Mouse (Mus musculus) forebrain, embryonic 11.5 days (tissue): ENCODE results near the gene Tcl1b1. TPM values are rescaled to one million over a fixed set of nuclear protein-coding genes. Genes with fewer than 3 reads are reported as not detected.

Experiments
- ATAC-seq: fragments of 200-750 bp; cut with Nextera tagmentation; replicated peaks from 2 replicates; pipeline ENCODE4 v1.8.0; 2017; ENCODE audit warnings: moderate TSS enrichment; ENCODE audit not compliant: low FRiP score
- DNase-seq: peaks from one replicate; pipeline ENCODE4 v3.0.0-alpha.2; 2017; ENCODE audit warnings: low spot score
- H3K27ac ChIP-seq: fragments of 300-500 bp; sonication (generic); 2 replicates; pipeline ENCODE4 v1.5.1; 2014; ENCODE audit warnings: low read depth, low read length
- H3K27me3 ChIP-seq: fragments of 300-500 bp; sonication (generic); 2 replicates; pipeline ENCODE4 v1.6.1; 2014; ENCODE audit warnings: mild to moderate bottlenecking, low read length, mixed read lengths; ENCODE audit not compliant: control insufficient read depth, insufficient read depth
- H3K36me3 ChIP-seq: fragments of 300-500 bp; sonication (generic); 2 replicates; pipeline ENCODE4 v1.6.1; 2014; ENCODE audit warnings: mild to moderate bottlenecking, low read length, moderate library complexity, mixed read lengths; ENCODE audit not compliant: control insufficient read depth, insufficient read depth
- H3K4me1 ChIP-seq: fragments of 300-500 bp; sonication (generic); replicated peaks from 2 replicates; pipeline ENCODE4 v1.6.1; 2014; ENCODE audit warnings: low read length, mixed read lengths; ENCODE audit not compliant: control insufficient read depth, insufficient read depth
- H3K4me2 ChIP-seq: fragments of 300-500 bp; sonication (generic); 2 replicates; pipeline ENCODE4 v1.6.1; 2014; ENCODE audit warnings: low read depth, mild to moderate bottlenecking, low read length, moderate library complexity, mixed read lengths; ENCODE audit not compliant: severe bottlenecking
- H3K4me3 ChIP-seq: fragments of 300-500 bp; sonication (generic); 2 replicates; pipeline ENCODE4 v1.5.1; 2014; ENCODE audit warnings: low read depth, low read length
- H3K9ac ChIP-seq: fragments of 300-500 bp; sonication (generic); 2 replicates; pipeline ENCODE4 v1.6.1; 2014; ENCODE audit warnings: low read length
- H3K9me3 ChIP-seq: fragments of 300-500 bp; sonication (generic); 2 replicates; pipeline ENCODE4 v1.6.1; 2016; ENCODE audit warnings: low read length, mixed read lengths; ENCODE audit not compliant: control insufficient read depth
- WGBS: fragments of 180-500 bp; shearing (Covaris S2); extraction: QIAGEN DNeasy Blood & Tissue Kit; methylation state at CpG from one replicate; pipeline ENCODE4 v1.1.7; 2014; 5-methylcytosine and 5-hydroxymethylcytosine counted together
- polyA plus RNA-seq: library from polyadenylated mRNA; unstranded; fragments of >200 nt; fragmentation: Nextera tagmentation; extraction: Ambion mirVana; gene quantifications from 2 replicates; pipeline ENCODE4 v1.2.1, GENCODE M21; 2014

The Tcl1b1 gene
- polyA plus RNA-seq, 1 experiment from 2014 or later = not detected

DNA sequence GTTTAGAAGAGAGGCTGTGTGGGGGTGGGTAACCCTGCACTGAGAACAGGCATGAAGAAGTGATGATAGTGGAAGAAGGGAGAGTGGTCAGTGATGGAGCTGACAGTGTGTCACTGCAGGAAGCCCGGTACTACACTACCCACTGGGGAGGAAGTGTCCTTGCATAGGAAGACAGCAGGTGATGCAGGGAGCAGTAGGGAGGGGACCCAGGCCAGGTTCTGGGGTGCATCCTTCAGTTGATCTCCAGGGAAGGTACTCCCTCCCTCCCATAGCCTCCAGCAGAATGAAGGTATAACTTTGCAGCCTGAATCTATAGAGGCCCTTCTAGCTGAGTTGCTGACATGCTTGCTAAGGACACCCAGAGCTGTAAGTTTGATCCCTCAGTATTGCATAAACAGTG is 47.6 kb downstream of the Tcl1b1 start:
- WGBS = 89% methylated on average over 1 of the region's 1 CpGs
- H3K27me3 ChIP-seq = no peaks in the 10 kb centered on the region
- no peaks in the 10 kb centered on the region for H3K9me3 ChIP-seq
- no peak overlapping the region for H3K9ac ChIP-seq
- H3K4me3 ChIP-seq = no peak overlapping the region
- ATAC-seq (no peak), DNase-seq (no peak)
- H3K36me3 ChIP-seq = no peaks in the 10 kb centered on the region
- no peak overlapping the region for H3K27ac ChIP-seq
- no peaks in the 10 kb centered on the region for H3K4me1 ChIP-seq
- no peak overlapping the region for H3K4me2 ChIP-seq

DNA sequence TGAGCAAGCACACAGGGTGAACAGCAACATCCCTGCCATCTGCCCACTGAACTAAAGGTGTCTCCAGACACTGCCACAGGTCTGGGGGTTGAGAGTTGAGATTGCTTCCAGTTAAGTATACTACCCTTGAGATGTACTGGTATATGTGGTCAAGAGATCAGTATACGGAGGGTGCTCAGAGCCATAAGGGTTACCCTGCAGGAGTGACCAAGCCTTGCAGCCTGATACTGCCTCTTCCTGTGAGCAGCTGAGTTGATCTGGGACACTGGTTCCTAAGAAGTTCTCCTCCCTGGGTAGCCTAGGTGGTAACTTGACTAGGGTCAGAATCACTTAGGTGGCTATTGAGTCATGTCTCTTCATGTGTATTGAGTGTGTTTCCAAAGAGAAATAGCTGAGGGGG is 49.0 kb downstream of the Tcl1b1 start:
- Histone ChIP-seq H3K27ac (no peak overlapping the region), H3K4me2 (no peak overlapping the region), H3K9ac (no peak overlapping the region), H3K9me3 (no peaks in the 10 kb centered on the region), H3K27me3 (no peaks in the 10 kb centered on the region), H3K36me3 (no peaks in the 10 kb centered on the region), H3K4me1 (no peaks in the 10 kb centered on the region), H3K4me3 (no peak overlapping the region)
- ATAC-seq (no peak), DNase-seq (no peak)
- 84% methylated on average over 1 of the region's 1 CpGs for WGBS

DNA sequence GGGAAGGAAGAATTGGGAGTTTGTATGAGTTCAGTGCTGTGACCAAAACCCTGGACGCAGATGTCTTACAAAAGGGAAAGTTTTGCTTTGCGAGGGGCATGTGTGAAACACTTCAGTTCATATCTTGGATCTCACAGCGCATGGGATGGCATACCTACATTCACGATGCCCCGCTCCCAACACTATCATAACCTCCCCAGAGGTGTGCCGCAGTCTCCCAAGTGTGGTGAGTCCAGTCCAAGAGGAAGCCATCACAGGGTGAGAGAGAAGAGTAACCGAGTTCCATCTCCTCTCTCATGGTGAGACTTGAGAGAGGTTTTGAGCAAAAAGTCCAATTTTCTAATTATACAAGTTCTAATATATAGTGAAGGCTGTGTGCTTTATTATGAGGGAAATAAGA is 49.7 kb downstream of the Tcl1b1 start:
- DNase-seq (no peak), ATAC-seq (no peak)
- no peak overlapping the region for H3K4me3 ChIP-seq
- no peaks in the 10 kb centered on the region for H3K9me3 ChIP-seq
- H3K36me3 ChIP-seq = no peaks in the 10 kb centered on the region
- H3K4me2 ChIP-seq = no peak overlapping the region
- H3K4me1 ChIP-seq = no peaks in the 10 kb centered on the region
- WGBS = 91% methylated on average over 7 of the region's 7 CpGs
- no peaks in the 10 kb centered on the region for H3K27me3 ChIP-seq
- no peak overlapping the region for H3K27ac ChIP-seq
- no peak overlapping the region for H3K9ac ChIP-seq

Other genes starting within 250 kb of the Tcl1b1 start
- gene Syne3, start 149.9 kb upstream of the Tcl1b1 start, polyA plus RNA-seq = 0.20 and 0.28 TPM in 2 replicates
- gene Glrx5, start 127.0 kb upstream of the Tcl1b1 start, polyA plus RNA-seq = 188 and 196 TPM in 2 replicates
- gene Tcl1b2, start 13.7 kb upstream of the Tcl1b1 start, polyA plus RNA-seq = not detected in 2 replicates
- gene Tcl1b5, start 16.7 kb downstream of the Tcl1b1 start, polyA plus RNA-seq = not detected in 2 replicates
- not detected in 2 replicates for gene Tcl1b3, start 31.4 kb downstream of the Tcl1b1 start, polyA plus RNA-seq
- not detected in 2 replicates for gene Tcl1b4, start 42.3 kb downstream of the Tcl1b1 start, polyA plus RNA-seq
- gene Tcl1, start 63.1 kb downstream of the Tcl1b1 start, polyA plus RNA-seq = not detected in 2 replicates
- 0.65 and 0.91 TPM in 2 replicates for gene Tunar, start 174.2 kb downstream of the Tcl1b1 start, polyA plus RNA-seq